Mouse (Mus musculus): ENCODE measurements around the gene Tagap1. TPM values are rescaled to one million over a fixed set of nuclear protein-coding genes. Genes with fewer than 3 reads are reported as not detected.
"Not testable (repeated sequence)": the region's sequence is repeated elsewhere in the genome, so short reads cannot be mapped to it uniquely, and the experiment has no call there.

Gene Tagap1
- polyA plus RNA-seq, 1 experiment from 2014 or later: 50.3 TPM

- not testable (repeated sequence) for H3K9me3 ChIP-seq (ENCODE audit: control insufficient read depth, low read length); H3K27me3 ChIP-seq (replicated peaks; ENCODE audit: control insufficient read depth, insufficient read depth, low read length); H3K36me3 ChIP-seq (ENCODE audit: control insufficient read depth, insufficient read depth, low read length); H3K4me1 ChIP-seq (ENCODE audit: control insufficient read depth, insufficient read depth, low read depth, low read length)
- Histone ChIP-seq H3K9ac (ENCODE audit: low read depth, low read length) (peak within 1 kb of the TSS; percentile 72), H3K4me3 (ENCODE audit: low read length) (peak within 1 kb of the TSS; percentile 56), H3K27ac (ENCODE audit: low read depth, low read length) (peak within 1 kb of the TSS; percentile 83), H3K4me2 (ENCODE audit: low read length) (peak within 1 kb of the TSS; percentile 62)
- peak; percentile 97 for ATAC-seq
- WGBS: under 1% methylated on average over 54 of the region's 73 CpGs
Observed at GRCm38 (mm10) chr17:6947984-6948768, 12.8 kb downstream of the Tagap1 start, which contains the start of gene Rsph3b. Gene Rsph3b (minus strand): TSS chr17:6948682.

- not testable (repeated sequence) for H3K27me3 ChIP-seq (replicated peaks; ENCODE audit: control insufficient read depth, insufficient read depth, low read length); H3K36me3 ChIP-seq (ENCODE audit: control insufficient read depth, insufficient read depth, low read length); H3K27ac ChIP-seq (ENCODE audit: low read depth, low read length); ATAC-seq; H3K4me1 ChIP-seq (ENCODE audit: control insufficient read depth, insufficient read depth, low read depth, low read length); H3K9me3 ChIP-seq (ENCODE audit: control insufficient read depth, low read length)
- no CpG with 5 or more reads among the region's 8 CpGs for WGBS
- Histone ChIP-seq H3K4me2 (ENCODE audit: low read length) (peak overlapping the region; percentile 62), H3K9ac (ENCODE audit: low read depth, low read length) (peak overlapping the region; percentile 72), H3K4me3 (ENCODE audit: low read length) (peak overlapping the region; percentile 56)
Observed at GRCm38 (mm10) chr17:6947637-6947983, 13.3 kb downstream of the Tagap1 start.

DNA sequence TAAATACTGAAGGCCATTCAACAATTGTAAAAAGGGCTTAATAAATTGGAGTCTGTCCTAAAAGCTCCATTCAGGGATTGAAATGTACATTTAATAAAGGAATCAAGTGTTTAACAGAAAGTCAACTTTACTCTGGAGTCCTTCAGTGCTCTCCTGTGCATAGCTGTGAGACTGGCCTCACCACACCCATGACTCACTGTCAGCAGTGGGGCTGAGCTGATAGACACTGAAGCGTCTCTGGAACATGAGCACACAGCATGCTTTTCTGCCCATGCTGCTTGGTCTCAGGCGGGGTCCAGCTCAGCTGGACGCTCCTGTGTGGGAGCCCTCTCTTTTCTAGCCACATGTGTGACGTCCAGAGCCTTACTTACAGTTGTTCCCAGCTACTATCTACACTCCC is 18.4 kb downstream of the Tagap1 start:
- ATAC-seq; H3K4me1 ChIP-seq (ENCODE audit: control insufficient read depth, insufficient read depth, low read depth, low read length); H3K4me3 ChIP-seq (ENCODE audit: low read length); H3K9me3 ChIP-seq (ENCODE audit: control insufficient read depth, low read length); H3K27ac ChIP-seq (ENCODE audit: low read depth, low read length); H3K27me3 ChIP-seq (replicated peaks; ENCODE audit: control insufficient read depth, insufficient read depth, low read length); H3K9ac ChIP-seq (ENCODE audit: low read depth, low read length); H3K36me3 ChIP-seq (ENCODE audit: control insufficient read depth, insufficient read depth, low read length); H3K4me2 ChIP-seq (ENCODE audit: low read length): not testable (repeated sequence)
- WGBS: no CpG with 5 or more reads among the region's 4 CpGs

GRCm38 (mm10) chr17:6931625-6932024 is 29.3 kb downstream of the Tagap1 start:
- not testable (repeated sequence) for H3K36me3 ChIP-seq (ENCODE audit: control insufficient read depth, insufficient read depth, low read length); H3K4me2 ChIP-seq (ENCODE audit: low read length); H3K9me3 ChIP-seq (ENCODE audit: control insufficient read depth, low read length); H3K27me3 ChIP-seq (replicated peaks; ENCODE audit: control insufficient read depth, insufficient read depth, low read length); H3K4me1 ChIP-seq (ENCODE audit: control insufficient read depth, insufficient read depth, low read depth, low read length); ATAC-seq; H3K9ac ChIP-seq (ENCODE audit: low read depth, low read length); H3K4me3 ChIP-seq (ENCODE audit: low read length); H3K27ac ChIP-seq (ENCODE audit: low read depth, low read length)
- WGBS: 87% methylated on average over 6 of the region's 7 CpGs

GRCm38 (mm10) chr17:6920351-6920894 is 40.5 kb downstream of the Tagap1 start:
- ATAC-seq; H3K9ac ChIP-seq (ENCODE audit: low read depth, low read length); H3K27me3 ChIP-seq (replicated peaks; ENCODE audit: control insufficient read depth, insufficient read depth, low read length); H3K4me3 ChIP-seq (ENCODE audit: low read length); H3K9me3 ChIP-seq (ENCODE audit: control insufficient read depth, low read length); H3K27ac ChIP-seq (ENCODE audit: low read depth, low read length); H3K4me1 ChIP-seq (ENCODE audit: control insufficient read depth, insufficient read depth, low read depth, low read length); H3K4me2 ChIP-seq (ENCODE audit: low read length); H3K36me3 ChIP-seq (ENCODE audit: control insufficient read depth, insufficient read depth, low read length): not testable (repeated sequence)
- 89% methylated on average over 7 of the region's 7 CpGs for WGBS

GRCm38 (mm10) chr17:6919388-6919787 is 41.6 kb downstream of the Tagap1 start:
- not testable (repeated sequence) for H3K4me1 ChIP-seq (ENCODE audit: control insufficient read depth, insufficient read depth, low read depth, low read length); H3K27me3 ChIP-seq (replicated peaks; ENCODE audit: control insufficient read depth, insufficient read depth, low read length); H3K4me3 ChIP-seq (ENCODE audit: low read length); H3K27ac ChIP-seq (ENCODE audit: low read depth, low read length); H3K9ac ChIP-seq (ENCODE audit: low read depth, low read length); H3K4me2 ChIP-seq (ENCODE audit: low read length); H3K36me3 ChIP-seq (ENCODE audit: control insufficient read depth, insufficient read depth, low read length); ATAC-seq; H3K9me3 ChIP-seq (ENCODE audit: control insufficient read depth, low read length)
- WGBS: 83% methylated on average over 3 of the region's 3 CpGs

DNA sequence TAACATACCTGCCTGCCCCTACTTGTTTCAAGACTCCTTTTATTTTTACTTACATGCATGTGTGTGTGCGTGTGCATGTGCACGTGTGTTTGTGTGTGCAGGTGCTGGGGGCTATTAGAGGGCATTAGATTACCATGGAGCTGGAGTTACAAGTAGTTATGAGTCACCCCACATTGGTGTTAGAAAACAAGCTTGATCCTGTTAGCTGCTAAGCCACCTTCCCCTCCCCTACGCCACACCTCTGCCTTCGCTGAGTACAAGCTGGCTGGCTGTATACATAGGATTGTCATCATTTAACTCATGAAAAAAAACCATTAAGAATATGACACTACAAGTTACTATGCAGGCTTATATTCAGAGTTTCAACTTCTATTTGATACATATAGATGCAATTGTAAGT is 45.7 kb downstream of the Tagap1 start:
- H3K4me1 ChIP-seq (ENCODE audit: control insufficient read depth, insufficient read depth, low read depth, low read length); H3K27ac ChIP-seq (ENCODE audit: low read depth, low read length); H3K4me3 ChIP-seq (ENCODE audit: low read length); H3K36me3 ChIP-seq (ENCODE audit: control insufficient read depth, insufficient read depth, low read length); H3K27me3 ChIP-seq (replicated peaks; ENCODE audit: control insufficient read depth, insufficient read depth, low read length); ATAC-seq; H3K9ac ChIP-seq (ENCODE audit: low read depth, low read length); H3K9me3 ChIP-seq (ENCODE audit: control insufficient read depth, low read length); H3K4me2 ChIP-seq (ENCODE audit: low read length): not testable (repeated sequence)
- 94% methylated on average over 2 of the region's 4 CpGs for WGBS

DNA sequence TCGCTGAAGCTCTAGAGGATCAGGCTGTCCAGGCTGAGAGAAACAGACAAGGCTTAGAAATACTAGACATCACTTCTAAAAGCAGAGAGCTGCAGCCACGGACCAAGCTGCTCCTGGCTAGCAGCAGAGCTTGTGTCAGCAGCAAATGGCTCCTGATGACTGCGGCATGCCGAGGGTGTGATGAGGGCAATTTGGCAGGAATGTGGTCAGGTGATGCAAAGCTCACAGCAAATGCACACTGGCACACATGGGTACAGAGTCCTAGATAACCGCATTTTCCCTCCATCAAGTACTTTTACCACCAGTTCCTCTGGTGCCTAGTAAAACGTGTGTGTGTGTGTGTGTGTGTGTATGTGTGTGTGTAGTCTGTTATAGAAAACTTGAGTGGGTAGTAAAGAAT is 46.9 kb downstream of the Tagap1 start:
- not testable (repeated sequence) for H3K9ac ChIP-seq (ENCODE audit: low read depth, low read length); H3K27me3 ChIP-seq (replicated peaks; ENCODE audit: control insufficient read depth, insufficient read depth, low read length); H3K4me3 ChIP-seq (ENCODE audit: low read length); H3K27ac ChIP-seq (ENCODE audit: low read depth, low read length); H3K4me2 ChIP-seq (ENCODE audit: low read length); H3K4me1 ChIP-seq (ENCODE audit: control insufficient read depth, insufficient read depth, low read depth, low read length); H3K36me3 ChIP-seq (ENCODE audit: control insufficient read depth, insufficient read depth, low read length); ATAC-seq; H3K9me3 ChIP-seq (ENCODE audit: control insufficient read depth, low read length)
- 95% methylated on average over 2 of the region's 6 CpGs for WGBS
